37 mouse cellular contexts compared by ENCODE assay signal in genomic region chr10:95652131-95652530, GRCm38 (mm10). TPM values are rescaled to one million over a fixed set of nuclear protein-coding genes. Genes with fewer than 3 reads are reported as not detected.
"Had no signal": no experiment of that assay in that cellular context is flagged by ENCODE, and none has a peak within 500 bp of the region (broad histone marks: within the 10 kb centered on the region; RNA-seq: fewer than 3 reads in every experiment).

No protein-coding gene starts in this region.

- H3K27ac ChIP-seq: embryonic facial prominence, embryonic 10.5 days; embryonic facial prominence, embryonic 12.5 days; embryonic facial prominence, embryonic 13.5 days; embryonic facial prominence, embryonic 15.5 days; forebrain, embryonic 10.5 days; forebrain, embryonic 12.5 days; forebrain, embryonic 13.5 days; forebrain, embryonic 15.5 days; gastrocnemius, adult 2 months; heart, adult 2 months had no signal

- H3K27me3 ChIP-seq: embryonic facial prominence, embryonic 12.5 days; embryonic facial prominence, embryonic 13.5 days; embryonic facial prominence, embryonic 15.5 days; forebrain, embryonic 12.5 days; forebrain, embryonic 13.5 days; forebrain, embryonic 15.5 days had no signal

- H3K36me3 ChIP-seq: embryonic facial prominence, embryonic 10.5 days; embryonic facial prominence, embryonic 12.5 days; embryonic facial prominence, embryonic 13.5 days; embryonic facial prominence, embryonic 15.5 days; forebrain, embryonic 10.5 days; forebrain, embryonic 12.5 days; forebrain, embryonic 15.5 days had no signal

- H3K9me3 ChIP-seq: embryonic facial prominence, embryonic 10.5 days; embryonic facial prominence, embryonic 12.5 days; embryonic facial prominence, embryonic 13.5 days; embryonic facial prominence, embryonic 15.5 days; forebrain, embryonic 10.5 days; forebrain, embryonic 12.5 days; forebrain, embryonic 13.5 days; forebrain, embryonic 15.5 days had no signal

- H3K9ac ChIP-seq: embryonic facial prominence, embryonic 12.5 days; embryonic facial prominence, embryonic 13.5 days; embryonic facial prominence, embryonic 15.5 days; forebrain, embryonic 12.5 days; forebrain, embryonic 13.5 days; forebrain, embryonic 15.5 days; forebrain, postnatal 0 days had no signal

- ATAC-seq: forebrain, embryonic 13.5 days; forebrain, embryonic 14.5 days; forebrain, embryonic 15.5 days; forebrain, embryonic 16.5 days; forebrain, postnatal 0 days had no signal

- DNase-seq: cerebellum, adult 2 months; cerebellum, adult 8-10 months; cerebellum, adult 9-10 months; cerebellum, adult 9-11 months; cerebellum, postnatal 10 days; cerebellum, postnatal 14 days; cerebellum, postnatal 25 days; cerebellum, postnatal 36 days; embryo, embryonic 11 days; forebrain, postnatal 0 days; gastrocnemius, adult 2 months; gastrocnemius, postnatal 10 days; gastrocnemius, postnatal 14 days; gastrocnemius, postnatal 25 days; gastrocnemius, postnatal 36 days; heart, adult 18-20 months; heart, adult 2 months had no signal

- H3K4me1 ChIP-seq: embryonic facial prominence, embryonic 10.5 days; embryonic facial prominence, embryonic 12.5 days; embryonic facial prominence, embryonic 13.5 days; embryonic facial prominence, embryonic 15.5 days; forebrain, embryonic 12.5 days; forebrain, embryonic 13.5 days; forebrain, embryonic 15.5 days had no signal

- H3K4me3 ChIP-seq: embryonic facial prominence, embryonic 10.5 days; embryonic facial prominence, embryonic 12.5 days; embryonic facial prominence, embryonic 13.5 days; embryonic facial prominence, embryonic 15.5 days; erythroblast, embryonic 14.5 days; forebrain, embryonic 10.5 days; forebrain, embryonic 12.5 days; forebrain, embryonic 13.5 days; forebrain, embryonic 15.5 days; gastrocnemius, adult 2 months; heart, adult 2 months had no signal

- H3K4me2 ChIP-seq: embryonic facial prominence, embryonic 12.5 days; embryonic facial prominence, embryonic 13.5 days; embryonic facial prominence, embryonic 15.5 days; forebrain, embryonic 12.5 days; forebrain, embryonic 13.5 days; forebrain, embryonic 15.5 days had no signal

RNA-seq across cellular contexts. Expression of gene Anapc15-ps, which starts 21.1 kb away (rescaled TPM):
- total RNA-seq: forebrain, postnatal 0 days; gastrocnemius, adult 18-20 months; gastrocnemius, adult 2 months; gastrocnemius, adult 8-10 months; gastrocnemius, postnatal 10 days; gastrocnemius, postnatal 14 days; gastrocnemius, postnatal 25 days; gastrocnemius, postnatal 36 days; gastrocnemius, postnatal 4 days; heart, adult 18-20 months; heart, adult 2 months; heart, adult 8-10 months had no signal
- polyA plus RNA-seq: cortical plate, adult 2 months; embryonic facial prominence, embryonic 10.5 days; embryonic facial prominence, embryonic 11.5 days; embryonic facial prominence, embryonic 12.5 days; embryonic facial prominence, embryonic 13.5 days; embryonic facial prominence, embryonic 14.5 days; embryonic facial prominence, embryonic 15.5 days; erythroblast, embryonic 14.5 days; forebrain, embryonic 10.5 days; forebrain, embryonic 11.5 days; forebrain, embryonic 12.5 days; forebrain, embryonic 13.5 days; forebrain, embryonic 14.5 days; forebrain, embryonic 15.5 days; forebrain, embryonic 16.5 days; forebrain, postnatal 0 days; gonadal fat pad, adult 2 months; heart, adult 2 months had no signal
